Mouse (Mus musculus) embryo, embryonic 11.5 days (tissue): ENCODE results near the gene Chd9.

Experiments
- DNase-seq: peaks from one replicate; pipeline ENCODE4 v3.0.0-alpha.2; 2012; ENCODE audit warnings: low read depth, low spot score

Chd9 gene

GRCm38 (mm10) chr8:90828181-90828986, at the start of gene Chd9:
Gene Chd9 (plus strand): TSS chr8:90828352.
- peak; percentile 87 for DNase-seq

DNA sequence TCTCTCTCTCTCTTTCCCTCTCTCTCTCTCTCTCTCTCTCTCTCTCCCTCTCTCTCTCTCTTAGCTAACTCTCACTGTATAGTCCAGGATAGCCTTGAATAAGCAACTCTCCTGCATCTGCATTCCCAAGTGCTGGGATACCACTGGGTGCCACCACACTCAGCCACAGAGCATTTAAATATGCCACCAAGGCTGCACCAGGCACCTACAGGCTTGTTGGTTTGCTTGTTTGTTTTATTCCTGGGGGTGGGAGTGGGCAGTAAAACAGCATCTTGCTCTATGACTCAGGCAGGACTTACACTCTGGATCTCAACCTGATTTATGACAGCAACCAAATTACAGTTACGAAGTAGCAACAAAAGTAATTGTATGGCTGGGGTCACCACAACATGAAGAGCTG, 36.5 kb upstream of the Chd9 start:
- DNase-seq = no peak

DNA sequence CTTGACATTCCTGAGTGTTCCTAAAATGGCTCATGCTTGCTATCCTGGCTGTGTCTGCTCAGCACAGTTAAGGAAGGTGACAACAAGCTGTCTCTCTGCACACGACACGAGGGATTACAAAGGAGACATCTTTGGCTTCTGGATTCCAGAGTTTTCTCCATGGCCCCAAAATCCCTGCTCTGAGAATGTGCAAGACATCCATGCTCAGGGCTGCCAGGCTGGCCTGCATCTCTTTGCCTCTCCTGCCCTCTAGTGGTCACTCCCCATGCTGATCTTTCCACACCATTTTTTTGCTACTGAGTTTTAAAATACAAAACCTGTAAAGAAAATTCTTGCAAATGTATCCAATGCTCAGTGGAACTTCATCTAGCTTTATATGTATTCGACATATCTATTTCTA, 34.4 kb upstream of the Chd9 start:
- DNase-seq = peak; percentile 67

DNA sequence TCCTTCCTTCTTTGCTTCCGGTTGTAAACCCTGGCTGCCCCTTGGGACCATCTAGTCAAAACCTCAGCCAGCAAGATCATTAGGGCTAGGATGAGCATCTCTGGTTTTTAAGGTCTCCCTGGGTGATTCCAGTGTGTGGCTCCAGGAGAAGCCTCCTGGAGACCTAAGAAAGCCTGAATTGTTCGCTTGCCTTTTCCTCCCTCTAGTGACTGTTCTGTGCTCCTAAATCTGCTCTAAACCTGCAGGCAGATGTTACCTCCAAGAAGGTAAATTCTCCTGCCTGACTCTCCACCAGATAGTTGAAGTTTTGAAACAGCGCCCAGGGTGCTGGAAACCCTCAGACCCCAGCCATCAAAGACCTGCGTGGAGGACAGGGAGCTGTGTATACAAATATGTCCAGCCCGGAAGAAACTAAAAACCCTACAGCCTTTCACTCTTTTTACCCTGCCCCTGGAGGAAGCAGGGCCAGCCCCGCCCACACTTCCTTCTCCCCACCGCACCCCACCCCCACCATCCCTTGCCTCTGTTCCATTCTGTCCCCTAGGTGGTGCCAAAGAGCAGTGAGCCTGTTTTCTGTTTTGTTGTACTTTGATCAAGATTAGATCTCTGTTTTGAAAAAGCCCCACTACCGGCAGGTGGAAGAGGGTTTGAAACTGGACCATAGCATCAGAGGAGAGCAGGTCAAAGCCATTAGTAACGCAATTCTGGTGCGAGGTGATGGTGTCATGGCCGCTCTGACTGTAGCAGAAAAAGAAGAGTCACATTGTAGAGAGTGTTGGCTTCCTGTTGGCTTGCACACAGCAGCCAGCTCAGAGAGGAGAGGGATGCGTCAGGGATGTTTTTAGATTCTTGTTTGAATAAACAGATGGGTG, 32.9 kb upstream of the Chd9 start:
- peak; percentile 49 for DNase-seq

DNA sequence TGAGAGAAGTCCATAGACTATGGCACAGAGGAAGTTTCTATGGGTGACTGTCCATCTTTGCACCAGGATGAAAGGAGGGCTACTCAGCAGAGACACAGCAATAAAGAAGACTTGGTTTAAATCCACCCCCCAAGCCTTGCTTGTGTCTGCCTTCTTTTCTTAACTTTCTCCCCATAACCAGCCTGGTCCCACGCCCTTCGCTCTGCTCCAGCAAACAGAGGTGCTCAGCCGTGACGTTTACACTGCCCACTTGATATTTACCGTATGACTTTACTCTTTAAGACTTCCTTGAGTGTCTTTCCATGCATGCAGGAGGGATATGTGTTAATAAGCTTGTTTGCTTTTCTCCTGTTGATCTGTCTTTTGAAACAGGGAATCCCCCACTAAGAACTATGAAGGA, 28.7 kb upstream of the Chd9 start:
- DNase-seq = no peak

- DNase-seq = no peak
These were observed 14.4 kb upstream of the Chd9 start for GRCm38 (mm10) chr8:90813602-90814320.

- DNase-seq = no peak
These were observed 11.9 kb upstream of the Chd9 start for GRCm38 (mm10) chr8:90816061-90816882.

- no peak for DNase-seq
These were observed 10.9 kb upstream of the Chd9 start, which contains the start of gene Gm19935 for GRCm38 (mm10) chr8:90817293-90817692. Gene Gm19935 (minus strand): TSS chr8:90817393.

GRCm38 (mm10) chr8:90819561-90820320, 8.4 kb upstream of the Chd9 start:
- DNase-seq = no peak

- no peak for DNase-seq
These were observed 7.8 kb upstream of the Chd9 start for GRCm38 (mm10) chr8:90820321-90820696.

- no peak for DNase-seq
These were observed 5.7 kb upstream of the Chd9 start for GRCm38 (mm10) chr8:90822443-90822842.

GRCm38 (mm10) chr8:90825459-90825871, 2.7 kb upstream of the Chd9 start:
- DNase-seq = no peak

DNA sequence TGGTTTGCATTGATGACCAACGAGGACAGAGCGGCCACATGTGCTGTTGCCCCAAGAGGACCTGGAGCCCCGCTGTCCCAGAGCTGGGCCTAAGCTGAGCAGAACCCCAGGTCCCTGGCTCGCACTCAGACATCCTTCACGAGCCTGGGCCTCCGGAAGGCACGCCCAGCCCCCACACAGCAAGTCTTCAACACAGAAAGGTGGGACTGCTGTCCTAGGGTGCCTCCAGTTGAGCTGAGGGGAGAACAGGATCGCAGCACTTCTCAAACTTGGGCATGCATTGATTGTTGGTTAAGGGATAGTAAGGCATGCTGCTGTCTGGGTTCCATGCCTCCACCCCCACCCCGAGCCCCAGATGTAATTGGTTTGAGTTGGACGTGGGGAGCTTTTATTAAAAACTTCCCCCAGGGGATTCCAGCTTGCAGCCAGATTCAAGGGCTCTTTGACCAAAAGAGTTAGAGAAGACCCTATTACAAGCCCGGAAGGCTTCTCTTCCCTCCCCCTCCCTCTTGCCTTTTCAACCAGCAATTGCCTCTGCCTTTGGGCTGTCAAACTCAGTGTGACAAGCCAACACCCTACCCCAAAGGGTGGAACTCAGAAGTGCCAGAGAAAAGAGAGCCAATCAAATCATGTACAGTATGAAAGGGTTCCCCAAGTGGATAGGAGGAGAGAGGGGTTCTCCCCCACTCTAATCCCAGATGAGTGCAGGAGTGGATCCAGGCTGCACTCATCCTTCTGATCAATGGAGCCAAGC, 1.0 kb downstream of the Chd9 start:
- peak; percentile 20 for DNase-seq

DNA sequence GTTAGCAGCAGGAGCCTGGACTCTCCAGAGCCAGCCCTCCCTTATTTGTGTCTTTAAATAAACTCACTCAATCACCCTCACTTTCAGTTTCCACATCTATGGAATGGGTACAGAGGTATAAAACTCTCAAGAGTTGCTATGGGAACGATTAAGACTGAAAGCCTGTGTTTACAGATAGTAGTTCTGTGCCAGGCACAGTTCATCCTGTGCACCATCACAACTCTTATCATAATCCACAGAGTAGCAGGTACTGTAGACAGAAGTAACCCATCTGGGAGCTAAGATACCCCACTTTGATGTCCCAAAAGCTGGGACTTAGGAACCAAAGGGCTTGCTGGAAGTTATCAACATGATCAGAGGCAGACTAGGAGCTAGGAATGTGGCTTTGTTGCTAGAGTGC, 1.7 kb downstream of the Chd9 start:
- no peak for DNase-seq

- DNase-seq = no peak
These were observed 2.8 kb downstream of the Chd9 start for GRCm38 (mm10) chr8:90830980-90831379.

- no peak for DNase-seq
These were observed 4.6 kb downstream of the Chd9 start for GRCm38 (mm10) chr8:90832576-90833289.

DNA sequence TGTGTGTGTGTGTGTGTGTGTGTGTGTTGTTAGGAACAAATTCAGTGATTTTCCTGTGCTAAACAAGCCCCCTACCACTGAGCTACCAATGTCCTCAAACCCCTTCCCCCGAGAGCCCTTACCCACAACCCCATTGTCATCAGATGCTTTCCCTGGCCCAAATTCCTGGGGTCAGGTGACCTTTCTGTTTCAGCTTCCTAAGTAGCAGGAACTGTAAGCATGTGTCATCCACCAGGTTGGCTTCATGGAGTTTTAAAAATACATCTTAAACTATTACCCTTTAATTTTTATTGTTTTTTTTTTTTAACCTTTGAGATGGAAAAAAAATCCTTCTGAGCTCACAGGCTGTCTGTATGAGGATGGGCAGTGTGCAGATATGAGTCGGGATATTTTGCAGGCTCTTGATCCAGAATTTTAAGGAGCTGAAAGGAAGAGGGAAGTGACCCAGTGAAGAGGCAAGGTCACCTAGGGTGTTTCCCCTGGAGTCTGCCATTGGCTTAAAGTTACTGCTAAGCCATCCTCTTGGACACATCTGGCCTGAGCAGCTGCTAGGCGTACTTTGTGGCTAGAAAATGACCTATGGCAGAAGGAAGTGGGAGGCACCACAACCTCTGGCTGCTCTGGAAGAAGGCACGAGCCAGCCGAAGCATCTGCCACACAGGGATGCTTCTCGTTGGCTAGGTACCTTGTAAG, 5.6 kb downstream of the Chd9 start:
- DNase-seq = no peak

DNA sequence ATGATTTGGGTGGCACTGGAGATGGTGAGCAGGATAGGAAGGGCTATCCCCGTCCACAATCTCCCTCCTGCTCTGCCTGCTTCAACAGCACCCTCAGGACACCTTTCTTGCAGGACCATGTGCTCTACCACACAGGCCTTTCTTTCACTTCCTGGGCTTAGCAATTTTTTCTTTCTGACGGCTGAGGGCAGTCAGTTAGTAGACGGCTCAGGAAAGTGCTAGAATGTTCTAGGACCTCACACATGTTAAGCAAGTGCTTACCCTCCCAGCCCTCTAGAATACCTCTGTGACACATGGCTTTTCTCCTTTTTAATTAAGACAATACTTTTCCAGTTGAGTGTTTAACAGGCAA, 6.1 kb downstream of the Chd9 start:
- DNase-seq = no peak

DNA sequence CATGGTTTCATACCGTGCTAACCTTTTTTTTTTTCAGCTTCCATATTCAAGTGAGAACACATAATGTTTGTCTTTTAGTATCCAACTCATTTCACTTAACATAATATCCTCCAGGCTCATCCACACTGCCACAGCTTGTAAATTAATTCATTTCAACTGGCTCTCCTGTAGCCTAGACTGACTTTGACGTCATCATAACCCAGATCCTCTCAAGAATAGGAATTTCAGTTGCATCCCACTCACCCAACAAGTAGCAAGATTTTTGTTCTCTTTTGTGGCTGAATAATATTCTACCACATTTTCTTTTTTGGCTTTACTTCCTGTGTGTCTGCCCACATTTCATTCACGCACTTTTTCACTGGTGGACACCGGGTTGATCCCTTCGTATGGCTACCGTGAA, 9.3 kb downstream of the Chd9 start:
- no peak for DNase-seq
